Mouse (Mus musculus) intestine, embryonic 14.5 days (tissue): ENCODE measurements around the gene Mroh3. TPM values are rescaled to one million over a fixed set of nuclear protein-coding genes. Genes with fewer than 3 reads are reported as not detected.

Experiments
- ATAC-seq: fragments of 200-750 bp; cut with Nextera tagmentation; replicated peaks from 2 replicates; pipeline ENCODE4 v1.8.0; 2017; ENCODE audit warnings: low read depth, moderate number of reproducible peaks, moderate TSS enrichment, moderate library complexity; ENCODE audit not compliant: low FRiP score, low TSS enrichment
- DNase-seq: peaks from one replicate; pipeline ENCODE4 v3.0.0-alpha.2; 2018; ENCODE audit warnings: low spot score
- H3K27ac ChIP-seq: fragments of 300-500 bp; sonication (generic); 2 replicates; pipeline ENCODE4 v1.5.1; 2014; ENCODE audit warnings: low read depth, mild to moderate bottlenecking, control low read depth
- H3K27me3 ChIP-seq: fragments of 300-500 bp; sonication (generic); replicated peaks from 2 replicates; pipeline ENCODE4 v1.6.1; 2014; ENCODE audit warnings: low read length, control low read depth; ENCODE audit not compliant: control insufficient read depth, insufficient read depth
- H3K36me3 ChIP-seq: fragments of 300-500 bp; sonication (generic); 2 replicates; pipeline ENCODE4 v1.6.1; 2014; ENCODE audit warnings: low read length, control low read depth; ENCODE audit not compliant: control insufficient read depth, insufficient read depth
- H3K4me1 ChIP-seq: fragments of 300-500 bp; sonication (generic); replicated peaks from 2 replicates; pipeline ENCODE4 v1.6.1; 2014; ENCODE audit warnings: low read length, control low read depth, mixed read lengths; ENCODE audit not compliant: control insufficient read depth, insufficient read depth
- H3K4me2 ChIP-seq: fragments of 300-500 bp; sonication (generic); 2 replicates; pipeline ENCODE4 v1.6.1; 2014; ENCODE audit warnings: low read length
- H3K4me3 ChIP-seq: fragments of 300-500 bp; sonication (generic); 2 replicates; pipeline ENCODE4 v1.5.1; 2014; ENCODE audit warnings: low read depth, low read length, control low read depth, mixed read lengths
- H3K9ac ChIP-seq: fragments of 300-500 bp; sonication (generic); 2 replicates; pipeline ENCODE4 v1.6.1; 2014; ENCODE audit warnings: mild to moderate bottlenecking, low read length
- H3K9me3 ChIP-seq: fragments of 300-500 bp; sonication (generic); 2 replicates; pipeline ENCODE4 v1.6.1; 2016; ENCODE audit warnings: low read length, control low read depth; ENCODE audit not compliant: control insufficient read depth
- WGBS: fragments of 180-500 bp; shearing (Covaris S2); extraction: QIAGEN DNeasy Blood & Tissue Kit; methylation state at CpG from one replicate; pipeline ENCODE4 v1.1.7; 2014; 5-methylcytosine and 5-hydroxymethylcytosine counted together
- polyA plus RNA-seq: library from polyadenylated mRNA; unstranded; fragments of >200 nt; fragmentation: Nextera tagmentation; extraction: Ambion mirVana; gene quantifications from 2 replicates; pipeline ENCODE4 v1.2.1, GENCODE M21; 2014

Gene Mroh3
- polyA plus RNA-seq, 1 experiment from 2014 or later, result 1.1 TPM

GRCm38 (mm10) chr1:136133570-136134240 is 78.9 kb downstream of the Mroh3 start:
- ATAC-seq (no peak), DNase-seq (no peak)
- no peaks in the 10 kb centered on the region for H3K27me3 ChIP-seq
- no peak overlapping the region for H3K9ac ChIP-seq
- H3K9me3 ChIP-seq, result no peaks in the 10 kb centered on the region
- peak overlapping the region; percentile 53 for H3K4me2 ChIP-seq
- WGBS, result 49% methylated on average over 13 of the region's 13 CpGs
- peaks cover 87% of the 10 kb centered on the region for H3K4me1 ChIP-seq
- no peak overlapping the region for H3K27ac ChIP-seq
- H3K36me3 ChIP-seq, result no peaks in the 10 kb centered on the region
- 0 out of 2 replicates have a peak overlapping the region, but pooled peaks have one; percentile 3 for H3K4me3 ChIP-seq

- H3K4me2 ChIP-seq, result peak overlapping the region; percentile 53
- no peak overlapping the region for H3K27ac ChIP-seq
- H3K9me3 ChIP-seq, result no peaks in the 10 kb centered on the region
- H3K27me3 ChIP-seq, result no peaks in the 10 kb centered on the region
- H3K4me3 ChIP-seq, result peak overlapping the region; percentile 83
- peak overlapping the region; percentile 70 for H3K9ac ChIP-seq
- WGBS, result 37% methylated on average over 10 of the region's 10 CpGs
- H3K36me3 ChIP-seq, result no peaks in the 10 kb centered on the region
- no peak for DNase-seq
- peaks cover 85% of the 10 kb centered on the region for H3K4me1 ChIP-seq
- no peak for ATAC-seq
Observed at GRCm38 (mm10) chr1:136132386-136133201, 80.0 kb downstream of the Mroh3 start.

Other genes with a start within 250 kb of the Mroh3 start
- gene Igfn1, start 206.5 kb downstream of the Mroh3 start, polyA plus RNA-seq, result not detected in 2 replicates
- gene Tmem9, start 204.7 kb downstream of the Mroh3 start, polyA plus RNA-seq, result 90.6 and 99.5 TPM in 2 replicates
- 0.35 TPM in 1 of 2 replicates, not detected in the other for gene Ascl5, start 162.0 kb downstream of the Mroh3 start, polyA plus RNA-seq
- 0.08 TPM in 1 of 2 replicates, not detected in the other for gene Cacna1s, start 160.1 kb downstream of the Mroh3 start, polyA plus RNA-seq
- 5.1 and 5.6 TPM in 2 replicates for gene Kif21b, start 81.4 kb downstream of the Mroh3 start, polyA plus RNA-seq
- 30.9 and 32.5 TPM in 2 replicates for gene Inava, start 21.4 kb upstream of the Mroh3 start, polyA plus RNA-seq
- not detected in 2 replicates for gene Gpr25, start 48.0 kb upstream of the Mroh3 start, polyA plus RNA-seq
- 14.2 and 16.2 TPM in 2 replicates for gene Camsap2, start 133.3 kb upstream of the Mroh3 start, polyA plus RNA-seq
- 12.9 and 14.9 TPM in 2 replicates for gene Ddx59, start 202.4 kb upstream of the Mroh3 start, polyA plus RNA-seq